Mouse (Mus musculus): Measurements from ENCODE around the gene Lypd5. TPM values are rescaled to one million over a fixed set of nuclear protein-coding genes. Genes with fewer than 3 reads are reported as not detected.

Lypd5 gene
- total and polyA plus RNA-seq, 3 experiments: not detected

DNA sequence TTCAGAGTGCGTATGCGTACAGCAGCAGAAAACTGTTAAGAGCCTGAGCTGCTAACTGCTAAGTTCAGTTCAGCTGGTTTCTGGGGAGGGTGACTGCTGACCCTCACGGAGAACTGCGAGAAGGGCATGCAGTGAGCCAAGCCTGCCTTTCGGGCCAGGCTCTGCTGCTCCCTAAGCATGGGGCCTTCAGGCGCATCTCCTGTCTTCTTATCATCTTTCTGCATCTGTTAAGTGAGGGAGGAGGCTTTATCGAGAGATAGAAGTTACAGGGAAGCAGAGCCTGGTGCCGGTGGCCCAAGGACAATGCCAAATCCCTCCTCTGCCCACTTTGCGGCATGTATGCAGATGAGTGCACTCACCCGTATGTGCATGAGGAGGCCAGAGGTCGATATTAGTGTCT, 47.8 kb downstream of the Lypd5 start:
- H3K4me1 ChIP-seq (ENCODE audit: control insufficient read depth in 1 of 2, insufficient read depth in 2 of 2): peaks cover 2 to 31% of the 10 kb centered on the region in 2 experiments; a peak in 3 of 4 replicates
- no peaks in the 10 kb centered on the region for H3K27me3 ChIP-seq (replicated peaks)
- H3K9ac ChIP-seq (ENCODE audit: insufficient read depth, low read depth): no peak overlapping the region
- dilution Hi-C loops (cut with MboI; ENCODE audit: extremely low pct_ligation_motif_present, extremely low pct_unique_long_range_greater_than_20kb, low sequenced_read_pairs) (no loop called here), in situ Hi-C loops (cut with MboI; ENCODE audit: low pct_ligation_motif_present, low pct_unique_long_range_greater_than_20kb, low sequenced_read_pairs) (loop anchor here (25.0 kb wide), 1 partner anchor 435 kb away; the partner anchor contains the start of genes Vmn1r180 and Vmn1r181)
- no peak for TF ChIP-seq POLR2AphosphoS2 (IDR thresholded peaks at IDR 0.05; ENCODE audit: low read depth, low read length)
- no peak for TF ChIP-seq RAD21 (IDR thresholded peaks at IDR 0.05; ENCODE audit: low read depth, low read length)
- no peak for TF ChIP-seq ZKSCAN1 (IDR thresholded peaks at IDR 0.05; ENCODE audit: borderline replicate concordance, low read depth, low read length)
- no peak for TF ChIP-seq MAFK (IDR thresholded peaks at IDR 0.05; ENCODE audit: insufficient replicate concordance, low read length)
- H3K36me3 ChIP-seq (replicated peaks in 1 of 2; ENCODE audit: control insufficient read depth in 1 of 2, insufficient read depth in 1 of 2, low read length in 1 of 2): peaks cover 0 to 11% of the 10 kb centered on the region in 2 experiments
- no peak overlapping the region for H3K4me3 ChIP-seq (replicated peaks in 1 of 3; ENCODE audit: low read depth in 2 of 3, low read length in 2 of 3, poor library complexity in 1 of 3)
- no peak for DNase-seq (ENCODE audit: extremely low read depth)
- H3K9me3 ChIP-seq (replicated peaks; ENCODE audit: low read length): no peaks in the 10 kb centered on the region
- H3K4me2 ChIP-seq (ENCODE audit: insufficient read depth, low read depth, poor library complexity, severe bottlenecking): no peak overlapping the region
- no peak overlapping the region for H3K27ac ChIP-seq (ENCODE audit: insufficient read depth, low read depth)
- H3K79me2 ChIP-seq (replicated peaks; ENCODE audit: control insufficient read depth, extremely low read depth, insufficient read depth, poor library complexity, severe bottlenecking): 0 out of 2 replicates have a peak, but pooled peaks cover 5% of the 10 kb centered on the region

- Histone ChIP-seq H3K4me3 (replicated peaks in 1 of 3; ENCODE audit: low read depth in 2 of 3, low read length in 2 of 3, poor library complexity in 1 of 3) (no peak overlapping the region), H3K27me3 (replicated peaks) (no peaks in the 10 kb centered on the region), H3K36me3 (replicated peaks in 1 of 2; ENCODE audit: control insufficient read depth in 1 of 2, insufficient read depth in 1 of 2, low read length in 1 of 2) (peaks cover 3 to 27% of the 10 kb centered on the region in 2 experiments), H3K4me1 (ENCODE audit: control insufficient read depth in 1 of 2, insufficient read depth in 2 of 2) (peaks cover 2 to 31% of the 10 kb centered on the region in 2 experiments; a peak in 3 of 4 replicates), H3K9me3 (replicated peaks; ENCODE audit: low read length) (peaks cover 6% of the 10 kb centered on the region), H3K27ac (ENCODE audit: insufficient read depth, low read depth) (no peak overlapping the region), H3K9ac (ENCODE audit: insufficient read depth, low read depth) (no peak overlapping the region), H3K79me2 (replicated peaks; ENCODE audit: control insufficient read depth, extremely low read depth, insufficient read depth, poor library complexity, severe bottlenecking) (0 out of 2 replicates have a peak, but pooled peaks cover 5% of the 10 kb centered on the region), H3K4me2 (ENCODE audit: insufficient read depth, low read depth, poor library complexity, severe bottlenecking) (no peak overlapping the region; the same call in 1 of the 2 replicates)
- dilution Hi-C loops (cut with MboI; ENCODE audit: extremely low pct_ligation_motif_present, extremely low pct_unique_long_range_greater_than_20kb, low sequenced_read_pairs): no loop called here
- in situ Hi-C loops (cut with MboI; ENCODE audit: low pct_ligation_motif_present, low pct_unique_long_range_greater_than_20kb, low sequenced_read_pairs): loop anchor here (25.0 kb wide), 1 partner anchor 436 kb away; the partner anchor contains the start of genes Vmn1r180 and Vmn1r181
- no peak for DNase-seq (ENCODE audit: extremely low read depth)
- TF ChIP-seq ZC3H11A (IDR thresholded peaks at IDR 0.05; ENCODE audit: low read depth, low read length): no peak
- TF ChIP-seq POLR2A (IDR thresholded peaks at IDR 0.05; ENCODE audit: low read depth, low read length): no peak
- no peak for TF ChIP-seq TBP (conservative IDR thresholded peaks at IDR 0.05; ENCODE audit: low read depth, low read length)
- no peak for TF ChIP-seq CHD1 (IDR thresholded peaks at IDR 0.05; ENCODE audit: low read depth, low read length)
- TF ChIP-seq CTCF (conservative IDR thresholded peaks at IDR 0.05 in 1 of 2, IDR thresholded peaks at IDR 0.05 in 1 of 2; ENCODE audit: low read depth in 2 of 2, low read length in 2 of 2): no peak
- TF ChIP-seq HCFC1 (IDR thresholded peaks at IDR 0.05; ENCODE audit: low read depth, low read length): no peak
- TF ChIP-seq CHD2 (IDR thresholded peaks at IDR 0.05; ENCODE audit: low read length): no peak
- no peak for TF ChIP-seq MAFK (IDR thresholded peaks at IDR 0.05; ENCODE audit: insufficient replicate concordance, low read length)
- no peak for TF ChIP-seq MXI1 (IDR thresholded peaks at IDR 0.05; ENCODE audit: low read depth, low read length)
- no peak for TF ChIP-seq NRF1 (IDR thresholded peaks at IDR 0.05; ENCODE audit: low read depth, low read length)
- TF ChIP-seq RAD21 (IDR thresholded peaks at IDR 0.05; ENCODE audit: low read depth, low read length): no peak
- TF ChIP-seq EP300 (IDR thresholded peaks at IDR 0.05; ENCODE audit: low read length): no peak
- no peak for TF ChIP-seq JUN (IDR thresholded peaks at IDR 0.05; ENCODE audit: insufficient read depth, low read depth, low read length)
Measured at GRCm38 (mm10) chr7:24398364-24398913, 49.4 kb downstream of the Lypd5 start.
